Mouse (Mus musculus): ENCODE measurements around the gene Ptprd.
"Not testable (repeated sequence)": the region's sequence is repeated elsewhere in the genome, so short reads cannot be mapped to it uniquely, and the experiment has no call there.

Ptprd gene

GRCm38 (mm10) chr4:76175086-76175485, 2036.7 kb downstream of the Ptprd start:
- DNase-seq: no peak

GRCm38 (mm10) chr4:76155750-76156149, 2056.0 kb downstream of the Ptprd start:
- no peak for DNase-seq

GRCm38 (mm10) chr4:76154190-76154589, 2057.6 kb downstream of the Ptprd start:
- DNase-seq: no peak

- DNase-seq: no peak
Observed at GRCm38 (mm10) chr4:76144925-76145324, 2066.8 kb downstream of the Ptprd start.

- no peak for DNase-seq
Observed at GRCm38 (mm10) chr4:76144333-76144732, 2067.4 kb downstream of the Ptprd start.

- DNase-seq: no peak
Observed at GRCm38 (mm10) chr4:76137901-76138300, 2073.9 kb downstream of the Ptprd start.

- DNase-seq: no peak
Observed at GRCm38 (mm10) chr4:76136625-76137024, 2075.1 kb downstream of the Ptprd start.

- DNase-seq: no peak
Observed at GRCm38 (mm10) chr4:76091845-76092244, 2119.9 kb downstream of the Ptprd start.

GRCm38 (mm10) chr4:76089866-76090265, 2121.9 kb downstream of the Ptprd start:
- DNase-seq: peak in 1 of 2 experiments; percentile 1

- no peak for DNase-seq
Observed at GRCm38 (mm10) chr4:76076051-76076450, 2135.7 kb downstream of the Ptprd start.

- no peak for DNase-seq
Observed at GRCm38 (mm10) chr4:76073286-76073685, 2138.5 kb downstream of the Ptprd start.

GRCm38 (mm10) chr4:76071720-76072119, 2140.0 kb downstream of the Ptprd start:
- DNase-seq: no peak

GRCm38 (mm10) chr4:76056836-76057235, 2154.9 kb downstream of the Ptprd start:
- DNase-seq: no peak

GRCm38 (mm10) chr4:76045650-76046049, 2166.1 kb downstream of the Ptprd start:
- DNase-seq: no peak

- no peak for DNase-seq
Observed at GRCm38 (mm10) chr4:76044802-76045201, 2167.0 kb downstream of the Ptprd start.

- DNase-seq: not testable (repeated sequence)
Observed at GRCm38 (mm10) chr4:76037178-76037577, 2174.6 kb downstream of the Ptprd start.

GRCm38 (mm10) chr4:76025571-76026325, 2186.0 kb downstream of the Ptprd start:
- DNase-seq: no peak

- no peak for DNase-seq
Observed at GRCm38 (mm10) chr4:76024502-76024821, 2187.3 kb downstream of the Ptprd start.

GRCm38 (mm10) chr4:76023756-76024501, 2187.8 kb downstream of the Ptprd start:
- no peak for DNase-seq

GRCm38 (mm10) chr4:76021670-76022069, 2190.1 kb downstream of the Ptprd start:
- no peak for DNase-seq

GRCm38 (mm10) chr4:76015026-76015425, 2196.7 kb downstream of the Ptprd start:
- no peak for DNase-seq

- DNase-seq: no peak
Observed at GRCm38 (mm10) chr4:76014151-76014840, 2197.5 kb downstream of the Ptprd start.

- no peak for DNase-seq
Observed at GRCm38 (mm10) chr4:76008580-76008979, 2203.2 kb downstream of the Ptprd start.

GRCm38 (mm10) chr4:76007219-76007618, 2204.5 kb downstream of the Ptprd start:
- no peak for DNase-seq

Measured in kidney, postnatal 36 days (tissue).